Mouse (Mus musculus) lung, postnatal 4 days (tissue): ENCODE measurements around the gene Olfr250.
"Not testable (repeated sequence)": the region's sequence is repeated elsewhere in the genome, so short reads cannot be mapped to it uniquely, and the experiment has no call there.

Experiments
- DNase-seq, 2 experiments: peaks; one replicate each; pipeline ENCODE4 v3.0.0; 2021

Gene Olfr250

DNA sequence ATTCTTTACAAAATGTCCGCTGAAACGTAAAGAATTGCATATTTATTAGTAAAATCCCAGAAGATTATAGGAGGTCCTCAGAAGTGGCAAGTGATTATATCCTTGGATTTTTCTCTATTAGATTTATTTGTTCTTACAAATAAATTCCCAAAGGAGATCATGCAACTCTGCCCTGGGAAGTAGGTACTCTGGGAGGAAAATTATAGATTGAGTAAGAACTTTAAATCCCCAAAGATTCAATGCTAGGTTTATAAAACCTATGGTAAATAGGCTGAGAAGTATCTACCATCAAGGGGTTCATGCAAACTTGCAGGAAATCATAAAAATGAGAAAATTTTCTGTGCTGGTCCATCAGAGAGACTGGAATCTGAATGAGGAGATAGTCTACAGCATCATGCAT lies at the start of gene Olfr250:
Olfr250 (plus strand) TSS at position 301 of the 400 bp plus-strand sequence.
- no peak for DNase-seq

DNA sequence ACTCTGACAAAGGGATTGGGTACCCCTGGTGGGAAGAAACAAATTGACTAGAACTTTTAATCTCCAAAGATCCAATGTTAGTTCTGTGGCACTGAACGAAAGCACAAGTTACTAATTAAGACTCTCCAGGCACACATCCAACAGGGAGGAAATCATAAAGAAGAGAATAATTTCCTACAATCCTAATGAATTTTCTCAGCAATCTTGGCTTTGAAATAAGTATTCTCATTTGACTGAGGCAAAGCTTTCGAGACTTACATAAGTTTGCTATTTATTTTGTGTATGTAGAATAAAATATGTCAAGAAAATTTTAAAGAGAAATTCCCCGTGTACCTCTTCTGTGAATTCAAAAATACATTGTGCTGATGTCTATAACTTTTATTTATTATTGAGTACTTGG lies 37.9 kb upstream of the Olfr250 start, which contains the start of gene Olfr25:
Olfr25 (plus strand) TSS at position 301 of the 400 bp plus-strand sequence.
- DNase-seq = no peak

DNA sequence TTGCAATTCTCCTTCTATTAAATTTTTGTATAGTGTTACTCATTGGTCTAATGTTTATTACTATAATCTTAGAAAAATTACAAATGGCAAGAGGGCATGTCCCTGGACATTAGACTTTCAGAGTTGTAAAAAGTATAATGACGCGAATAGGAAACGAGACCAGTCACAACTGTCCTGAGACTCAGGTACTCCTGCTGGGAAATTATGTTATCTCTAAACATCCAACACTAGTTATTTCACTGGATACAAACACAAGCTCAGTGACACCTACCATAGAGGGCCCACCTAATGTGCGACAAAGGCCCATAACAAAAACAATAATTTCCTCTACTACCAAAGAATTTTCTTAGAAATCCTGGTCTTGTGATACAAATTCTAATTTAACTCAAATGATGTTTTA lies 18.6 kb upstream of the Olfr250 start, which contains the start of gene Olfr898:
Olfr898 (plus strand) TSS at position 301 of the 400 bp plus-strand sequence.
- DNase-seq = no peak

DNA sequence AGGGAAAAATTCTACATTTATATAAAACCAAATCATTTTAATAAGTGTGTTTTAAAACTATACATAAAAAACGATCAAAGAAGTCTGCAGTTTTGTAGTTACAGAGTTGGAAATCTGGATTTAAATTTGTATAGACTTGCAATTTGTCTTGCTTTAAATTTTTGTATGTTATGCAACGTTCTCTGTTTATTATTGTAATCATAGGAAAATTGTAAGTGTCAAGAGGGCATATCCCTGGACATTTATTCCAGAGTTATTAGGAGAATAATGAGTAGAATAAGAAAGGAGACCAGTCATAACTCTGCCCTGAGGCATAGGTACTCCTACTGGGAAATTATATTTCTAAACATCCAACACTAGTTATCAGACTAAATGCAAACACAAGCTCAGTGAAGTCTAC lies 10.1 kb downstream of the Olfr250 start, which contains the start of gene Olfr251:
Olfr251 (plus strand) TSS at position 301 of the 400 bp plus-strand sequence.
- no peak for DNase-seq

DNA sequence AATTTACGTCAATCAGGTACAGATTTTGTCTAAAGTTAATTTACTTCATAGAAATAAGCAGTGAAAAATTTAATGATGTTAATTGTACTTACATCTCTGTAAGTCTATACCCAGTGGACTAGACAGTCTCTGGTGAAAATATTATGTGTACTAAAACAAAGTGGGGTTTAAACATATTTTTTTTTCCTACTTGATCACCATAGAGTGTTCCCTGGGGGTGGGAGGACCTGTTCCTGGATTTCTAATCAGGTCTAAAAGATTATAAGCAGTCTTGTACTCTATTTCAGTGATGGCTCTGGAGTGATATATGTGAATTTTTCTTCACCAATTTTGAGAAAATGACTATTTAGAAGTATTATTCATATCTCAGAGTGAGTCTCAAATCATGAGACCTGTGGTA lies 34.7 kb downstream of the Olfr250 start, which contains the start of gene Olfr147:
Olfr147 (plus strand) TSS at position 301 of the 400 bp plus-strand sequence.
- DNase-seq = no peak

DNA sequence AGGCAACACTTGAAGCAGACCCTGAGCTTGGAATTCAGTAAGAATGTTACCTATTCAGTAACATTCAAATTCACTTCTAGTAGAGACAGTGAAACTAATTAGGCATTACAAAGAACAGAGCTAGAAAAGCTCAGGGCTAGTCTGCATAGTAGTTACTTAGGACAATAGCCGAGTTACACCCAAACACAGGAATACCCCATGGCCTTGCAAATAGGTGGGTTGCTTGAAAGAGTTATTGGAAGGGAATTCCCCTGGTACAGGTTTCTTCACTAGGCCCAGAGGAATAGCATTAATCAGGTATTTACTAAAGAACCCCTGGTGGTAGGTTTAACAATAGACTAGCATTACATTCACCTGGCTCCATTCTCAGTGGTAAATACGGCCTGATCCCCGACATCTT lies 40.8 kb downstream of the Olfr250 start:
- DNase-seq = not testable (repeated sequence)

DNA sequence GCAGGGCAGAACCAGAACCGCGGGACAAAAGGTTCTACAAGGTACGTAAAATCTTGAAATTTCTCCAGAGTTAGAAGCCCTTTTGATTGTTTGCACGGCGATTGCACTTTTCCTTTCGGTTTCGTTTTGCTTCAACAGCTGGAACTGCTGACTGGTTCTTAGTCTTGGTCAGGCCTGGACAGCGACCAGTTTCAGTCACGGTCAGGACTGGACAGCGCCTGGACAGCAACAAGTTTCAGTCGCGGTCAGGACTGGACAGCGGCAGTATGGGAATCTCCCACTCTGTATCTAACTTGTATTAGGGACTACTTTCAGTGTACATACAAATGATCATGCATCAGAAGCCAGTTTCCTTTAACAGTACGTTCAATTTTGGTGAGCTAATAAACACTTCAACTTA lies 46.8 kb downstream of the Olfr250 start:
- DNase-seq = not testable (repeated sequence)
